Mouse (Mus musculus) ES-E14 (cell line): ENCODE data around the gene Daam1.

Experiments used
- CHD2 ChIP-seq: IDR thresholded peaks from 2 replicates; pipeline ENCODE4 v1.6.1; 2014; ENCODE audit warnings: mild to moderate bottlenecking, low read depth, low read length, inconsistent platforms
- ZNF384 ChIP-seq: IDR thresholded peaks from 2 replicates; pipeline ENCODE4 v1.6.1; 2012; ENCODE audit warnings: low read depth, low read length, inconsistent platforms

- TF ChIP-seq CHD2, result no peak
- TF ChIP-seq ZNF384, result no peak
Measured at GRCm38 (mm10) chr12:71970791-71971654, 140.1 kb downstream of the Daam1 start.
